Mouse (Mus musculus) heart, postnatal 0 days (tissue): ENCODE results near the gene Map1lc3a.

ENCODE experiments used
- CTCF ChIP-seq: IDR thresholded peaks from 2 replicates; pipeline ENCODE4 v1.5.1; 2016; ENCODE audit warnings: antibody characterized with exemption, control low read depth, low read depth
- EP300 ChIP-seq: IDR thresholded peaks from 2 replicates; pipeline ENCODE4 v1.6.1; 2016; ENCODE audit warnings: antibody characterized with exemption, low read depth

DNA sequence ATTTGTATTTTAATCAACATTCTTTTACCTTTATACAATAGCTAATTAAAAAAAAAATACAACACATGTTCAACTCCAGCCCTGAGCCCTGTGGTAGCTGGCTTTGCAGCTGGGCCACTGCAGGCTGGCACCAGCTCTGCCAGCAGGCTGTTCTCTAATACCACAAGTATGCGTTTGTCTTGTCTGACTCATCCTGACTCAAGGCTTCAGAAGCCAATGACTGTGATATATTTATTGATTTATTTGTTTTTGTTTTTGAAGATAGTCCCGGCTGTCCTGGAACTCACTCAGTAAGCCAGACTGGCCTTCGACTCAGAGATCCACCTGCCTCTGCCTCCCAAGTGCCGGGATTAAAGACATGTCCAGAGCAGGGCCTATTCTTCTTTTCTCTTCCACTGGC, 17.8 kb downstream of the Map1lc3a start:
- TF ChIP-seq EP300 (no peak), CTCF (no peak)
